Mouse (Mus musculus) heart, adult 18-20 months (tissue): ENCODE data around the gene Rnf167. TPM values are rescaled to one million over a fixed set of nuclear protein-coding genes. Genes with fewer than 3 reads are reported as not detected.
A peak's percentile ranks its signal among the peaks of the same experiment; 100 is the strongest.

Experiments
- DNase-seq, 2 experiments: peaks; one replicate each; pipeline ENCODE4 v3.0.0; 2021 to 2022; ENCODE audit warnings: mixed read lengths in 1 of 2
- total RNA-seq, 2 experiments: library from RNA; stranded (reverse); gene quantifications; 2 replicates each; pipeline ENCODE4 v1.2.3; 2021

Gene Rnf167
- total RNA-seq, 2 experiments from 2014 or later = 51.4 to 63.0 TPM

DNA sequence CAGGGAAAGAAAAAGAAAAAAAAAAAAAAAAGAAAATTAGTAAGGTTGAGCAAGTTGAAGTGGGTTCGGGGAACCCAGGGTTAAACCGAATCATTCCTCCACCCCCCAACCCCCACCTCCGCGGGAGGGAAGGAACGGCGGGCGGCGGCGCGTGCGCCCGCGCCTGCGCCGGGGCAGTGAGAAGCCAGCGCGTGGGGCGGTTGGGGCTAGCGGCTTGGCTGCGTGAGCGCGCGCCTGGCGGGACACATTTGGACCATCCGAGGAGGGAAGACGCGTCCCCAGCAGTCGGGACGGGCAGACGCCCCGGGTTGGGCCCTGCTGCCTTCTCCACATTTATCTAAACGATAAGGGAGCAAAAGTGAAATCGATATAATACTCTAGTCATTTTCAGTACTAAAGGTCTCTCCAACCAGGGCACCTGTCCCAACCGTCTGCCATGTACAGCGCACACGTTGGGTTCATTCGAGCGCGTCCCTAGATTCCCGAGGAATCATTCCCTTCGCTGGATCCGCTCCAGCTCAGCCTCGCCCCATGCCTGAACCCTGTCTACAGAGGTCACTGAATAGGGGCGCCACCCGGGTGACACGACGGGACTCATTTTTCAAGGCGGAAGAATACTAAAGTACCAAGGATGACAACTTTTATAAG lies 8.0 kb downstream of the Rnf167 start:
- DNase-seq = peak; percentile 89 to 90

DNA sequence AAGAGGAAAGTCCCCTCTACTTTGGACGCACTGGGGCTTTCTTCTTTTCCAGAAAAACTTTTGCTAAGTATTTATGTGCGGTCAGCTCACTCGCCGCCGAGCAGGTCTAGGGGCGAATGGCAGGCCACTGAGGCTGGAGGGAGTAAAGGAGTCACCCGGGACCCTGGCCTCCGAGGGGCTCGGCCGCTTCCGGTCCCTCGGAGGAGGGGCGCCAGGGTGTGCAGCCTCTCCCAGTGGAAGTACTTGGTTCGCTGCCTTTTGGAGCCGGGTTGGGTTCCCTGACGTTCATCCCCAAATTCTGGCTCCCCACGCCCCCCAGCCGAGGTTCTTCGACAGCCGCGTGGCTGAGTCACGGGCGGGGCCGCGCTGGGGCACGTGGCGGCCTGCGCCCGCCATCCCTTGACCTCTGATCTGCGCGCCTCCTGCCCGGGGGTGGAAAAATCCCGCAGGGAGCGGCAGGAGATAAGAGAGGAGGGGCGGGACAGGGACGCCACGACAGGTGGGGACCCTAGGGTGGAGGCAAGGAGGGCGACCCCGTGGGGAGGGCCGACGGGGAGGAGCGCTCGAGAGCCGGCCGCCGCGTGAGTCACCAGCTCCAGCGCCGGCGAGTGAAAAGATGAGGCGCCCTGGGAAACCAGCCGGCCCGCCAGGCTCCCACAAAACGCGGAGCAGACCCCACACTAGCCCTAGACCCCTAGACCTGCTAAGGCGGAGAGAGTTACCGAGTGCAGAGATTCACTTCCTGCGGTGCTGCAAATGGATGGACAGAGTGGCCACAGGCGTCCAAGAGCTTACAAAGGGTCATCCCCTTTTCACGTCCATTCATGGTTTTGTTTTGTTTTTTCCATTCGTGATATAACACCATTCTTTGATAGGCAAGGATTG lies 8.8 kb downstream of the Rnf167 start:
- DNase-seq = peak; percentile 73 to 74

DNA sequence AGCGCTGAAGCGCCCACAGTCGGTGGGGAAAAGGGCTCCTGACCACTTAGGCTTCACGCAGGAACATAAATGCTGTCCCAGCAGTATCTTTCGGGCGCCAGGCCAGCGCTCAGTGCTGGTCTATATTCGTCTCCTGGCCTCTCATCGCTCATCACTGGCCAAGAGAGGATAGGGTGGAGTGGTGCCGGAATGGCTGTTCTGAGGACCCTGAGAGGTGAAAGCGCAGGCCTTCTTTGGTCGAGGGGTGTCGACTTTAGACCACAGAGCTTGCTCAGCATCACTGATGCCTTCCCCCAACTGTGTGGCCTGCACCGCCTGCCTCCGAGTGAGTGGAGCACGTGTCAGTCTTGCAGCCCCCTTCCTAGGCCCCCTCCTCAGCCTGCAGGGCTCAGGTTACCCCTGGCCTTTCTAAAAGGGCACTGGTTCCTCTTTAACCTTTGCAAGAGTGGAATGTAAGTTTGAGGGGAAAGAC lies 9.5 kb downstream of the Rnf167 start:
- peak; percentile 87 to 88 for DNase-seq

GRCm38 (mm10) chr11:70656964-70657363 lies 9.9 kb downstream of the Rnf167 start, which contains the start of gene Eno3:
Gene Eno3 (plus strand): TSS chr11:70657202.
- peak; percentile 52 to 55 for DNase-seq

DNA sequence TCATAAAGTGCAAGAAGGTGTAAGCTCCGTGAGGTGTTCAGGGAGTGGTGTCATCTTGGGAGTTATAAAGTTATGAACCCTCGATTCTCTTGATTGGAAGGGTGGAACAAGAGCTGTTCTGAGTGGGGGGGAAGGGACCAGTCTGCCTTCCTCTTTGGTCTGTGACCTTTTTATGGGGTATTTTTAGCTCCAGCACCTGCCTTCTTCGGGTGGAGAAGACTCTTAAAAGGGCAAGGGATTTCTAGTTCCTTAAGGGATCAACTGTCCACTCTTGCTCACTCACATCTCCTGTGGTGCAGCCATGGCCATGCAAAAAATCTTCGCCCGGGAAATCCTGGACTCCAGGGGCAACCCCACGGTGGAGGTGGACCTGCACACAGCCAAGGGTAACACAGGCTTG lies 10.5 kb downstream of the Rnf167 start:
- no peak for DNase-seq

DNA sequence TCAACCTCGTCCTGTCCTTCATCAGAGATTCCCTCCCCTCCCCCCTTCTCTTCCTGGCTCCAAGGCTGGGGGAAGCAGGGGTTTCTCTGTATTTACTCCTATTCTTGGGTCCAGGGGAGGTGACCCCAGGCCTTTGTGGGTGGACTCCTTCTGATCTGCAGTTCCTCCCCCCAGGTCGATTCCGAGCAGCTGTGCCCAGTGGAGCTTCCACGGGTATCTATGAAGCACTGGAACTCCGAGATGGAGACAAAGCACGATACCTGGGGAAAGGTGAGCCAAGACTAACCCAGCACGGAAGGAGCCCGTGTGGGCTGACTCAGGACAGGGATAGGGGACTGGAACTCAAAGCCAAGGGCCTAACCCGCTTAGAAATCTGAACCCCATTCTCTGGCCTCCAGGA lies 11.0 kb downstream of the Rnf167 start:
- no peak for DNase-seq

DNA sequence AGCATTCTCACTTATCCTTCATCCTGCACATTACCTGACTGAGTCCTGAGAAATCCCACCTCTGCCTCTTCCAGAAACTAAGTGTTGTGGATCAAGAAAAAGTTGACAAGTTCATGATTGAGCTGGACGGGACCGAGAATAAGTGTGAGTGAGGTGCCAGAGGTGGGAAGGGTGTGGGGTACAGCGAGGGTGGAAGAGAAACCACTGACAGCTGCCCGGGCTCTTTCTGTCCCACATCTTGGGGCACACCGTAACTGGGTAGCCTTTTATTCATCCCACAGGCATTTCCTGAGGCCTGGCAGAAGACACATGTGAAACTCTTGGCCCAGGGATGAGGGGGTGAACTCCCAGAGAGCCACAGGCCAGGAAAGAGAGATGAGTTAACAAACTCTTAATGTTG lies 11.5 kb downstream of the Rnf167 start:
- no peak for DNase-seq

DNA sequence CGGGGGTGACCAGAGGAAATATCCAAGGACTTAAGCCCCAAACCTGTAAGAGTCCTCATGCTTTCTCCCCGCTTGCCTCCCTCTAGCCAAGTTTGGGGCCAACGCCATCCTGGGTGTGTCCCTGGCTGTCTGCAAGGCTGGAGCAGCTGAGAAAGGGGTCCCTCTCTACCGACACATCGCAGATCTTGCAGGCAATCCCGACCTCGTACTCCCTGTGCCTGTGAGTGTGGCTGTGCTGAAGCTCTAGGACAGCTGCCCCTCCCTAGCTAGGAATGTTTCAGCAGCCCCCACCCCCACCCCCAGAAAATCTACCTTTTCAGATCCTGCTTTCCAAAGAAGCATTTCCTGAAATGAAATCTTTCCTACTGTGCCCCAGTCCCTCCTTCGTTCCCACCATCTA lies 11.9 kb downstream of the Rnf167 start:
- no peak for DNase-seq

GRCm38 (mm10) chr11:70660571-70660970 lies 13.5 kb downstream of the Rnf167 start:
- DNase-seq = no peak

DNA sequence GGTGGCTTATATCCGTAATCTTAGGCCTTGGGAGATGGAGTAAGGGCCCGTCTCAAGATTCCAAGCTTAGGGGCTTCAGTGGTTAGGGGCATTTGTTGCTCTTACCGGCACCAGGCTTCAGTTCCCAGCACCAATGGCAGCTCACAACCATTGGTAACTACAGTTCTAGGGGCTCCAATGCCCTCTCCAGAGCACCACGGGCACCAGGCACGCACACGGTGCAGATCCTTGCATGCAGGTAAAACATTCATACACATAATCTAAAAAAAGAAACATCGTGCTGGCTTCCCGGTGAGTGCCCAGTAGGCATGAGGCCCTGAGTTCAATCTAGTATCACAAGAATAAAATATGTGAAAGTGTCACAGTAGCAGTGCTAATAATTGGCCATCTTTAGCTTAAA lies 16.1 kb downstream of the Rnf167 start:
- no peak for DNase-seq

DNA sequence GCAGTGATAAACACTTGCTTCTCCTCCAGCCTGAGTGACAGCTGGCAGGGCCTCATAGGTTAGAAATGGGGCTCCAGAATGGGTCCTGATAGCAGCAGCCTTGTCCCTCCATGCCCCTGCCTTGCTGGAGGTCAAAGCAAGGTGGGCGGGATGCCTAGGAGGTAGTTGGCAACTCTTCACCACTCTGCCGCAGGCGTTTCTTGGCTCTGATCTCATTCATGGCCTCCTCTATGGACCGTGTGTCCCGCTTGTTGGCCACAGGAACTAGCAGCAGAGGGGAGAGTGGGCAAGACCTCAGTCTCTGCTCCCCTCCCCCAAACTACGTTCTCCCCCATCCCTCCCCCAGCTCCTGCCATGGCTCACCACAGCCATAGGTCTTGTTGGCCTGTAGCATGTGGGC lies 16.9 kb downstream of the Rnf167 start:
- DNase-seq = peak; percentile 61 to 75

GRCm38 (mm10) chr11:70664741-70665140 lies 17.7 kb downstream of the Rnf167 start:
- DNase-seq = no peak

DNA sequence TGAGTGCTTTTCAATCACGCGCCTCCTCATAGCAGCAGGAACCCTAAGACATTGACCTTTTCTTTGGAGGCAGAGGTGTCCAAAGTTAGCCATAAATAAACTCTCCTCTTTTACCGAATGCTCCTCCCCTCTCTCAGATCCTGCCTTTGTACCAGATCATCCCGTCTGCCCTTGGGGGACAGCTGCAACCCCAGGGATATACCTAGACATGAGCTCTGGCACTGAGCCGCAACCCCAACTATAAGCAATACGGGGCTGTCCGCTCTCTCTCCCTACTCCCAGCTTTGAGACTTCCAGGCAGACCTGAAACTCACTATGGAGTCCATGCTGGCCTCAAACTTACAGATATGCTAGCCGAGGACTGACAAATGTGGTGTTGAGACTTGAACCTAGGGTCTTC lies 19.7 kb downstream of the Rnf167 start:
- no peak for DNase-seq

GRCm38 (mm10) chr11:70667271-70668150 lies 20.5 kb downstream of the Rnf167 start:
- DNase-seq = no peak

DNA sequence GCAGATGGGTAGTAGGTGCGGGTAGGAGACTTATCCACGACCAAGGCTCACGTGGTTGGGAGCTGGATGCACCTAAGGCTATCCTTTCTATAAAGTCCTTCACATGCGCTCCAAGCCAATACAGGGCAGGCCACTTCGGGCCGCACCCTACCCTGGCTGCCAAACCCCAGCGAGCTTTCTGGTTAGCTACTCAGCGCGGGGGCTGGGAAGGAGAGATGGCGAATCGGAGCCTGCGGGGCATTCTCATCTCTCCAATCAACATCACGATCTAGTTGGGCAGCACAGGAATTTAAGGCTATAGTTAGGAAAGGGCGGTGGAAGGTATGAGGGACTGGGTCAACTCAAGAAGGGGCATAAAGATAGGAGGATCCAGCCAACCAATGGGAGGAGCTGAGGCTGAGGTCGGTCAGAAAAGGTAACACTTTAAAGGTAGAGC lies 21.3 kb downstream of the Rnf167 start:
- DNase-seq = no peak

GRCm38 (mm10) chr11:70668771-70669505 lies 21.9 kb downstream of the Rnf167 start, which contains the start of gene Spag7:
Gene Spag7 (minus strand): TSS chr11:70669416.
- DNase-seq = peak; percentile 99 to 100

GRCm38 (mm10) chr11:70669582-70670345 lies 22.7 kb downstream of the Rnf167 start:
- peak; percentile 80 to 81 for DNase-seq

DNA sequence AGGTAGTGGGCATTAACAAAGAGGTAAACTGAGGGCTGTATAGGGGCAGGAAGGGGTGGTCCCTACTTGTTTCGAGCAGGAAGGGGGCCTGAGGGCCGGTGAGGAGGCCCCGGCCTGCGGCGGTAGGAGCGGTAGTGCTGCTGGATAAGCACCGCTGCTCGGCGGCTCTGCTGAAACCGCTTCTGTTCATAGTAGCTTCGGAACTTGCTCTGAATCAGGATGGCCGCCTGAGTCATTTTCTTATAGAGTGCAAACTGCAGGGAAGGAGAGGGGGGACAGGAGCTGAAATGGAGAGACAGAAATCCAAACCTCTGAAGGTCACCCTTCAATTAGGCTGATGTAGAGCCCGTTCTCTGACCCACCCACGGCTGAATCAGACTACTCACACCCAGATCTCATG lies 23.4 kb downstream of the Rnf167 start:
- DNase-seq = peak in 1 of 2 experiments; percentile 9

DNA sequence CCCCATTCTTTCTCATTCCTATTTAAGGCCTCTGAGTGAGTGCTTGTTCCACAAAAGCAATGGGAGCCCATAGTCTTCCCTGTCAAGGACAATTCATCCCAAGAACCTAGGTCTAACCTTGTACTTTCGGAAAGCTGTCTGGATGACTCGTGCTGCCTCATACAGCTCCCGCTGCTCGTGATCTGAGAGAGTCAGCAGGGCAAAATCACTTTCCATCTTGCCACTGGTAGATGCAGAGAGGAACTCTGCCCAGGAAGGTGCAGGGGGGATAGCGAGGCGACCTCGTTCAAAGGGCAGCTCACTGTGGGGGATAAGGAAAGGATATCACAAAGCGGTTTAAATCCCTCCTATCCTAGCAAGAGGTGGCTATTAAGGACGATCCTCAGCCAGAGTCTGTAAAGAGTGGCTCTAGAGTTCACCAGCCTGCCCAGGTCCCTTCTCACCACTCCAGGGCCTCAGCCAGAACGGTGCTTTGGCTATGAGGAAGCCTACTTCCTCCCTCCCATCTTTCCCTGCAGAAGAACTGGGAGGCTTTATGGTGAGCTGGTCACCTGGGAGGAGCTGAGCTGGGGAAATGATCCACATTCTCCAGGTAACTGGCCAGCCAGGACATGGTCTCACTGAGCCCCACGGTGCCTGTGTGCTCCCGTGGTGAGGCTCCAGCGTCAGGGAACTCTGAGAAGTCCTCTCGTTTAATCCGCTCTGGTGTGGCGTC lies 24.5 kb downstream of the Rnf167 start:
- DNase-seq = no peak

- no peak for DNase-seq
These were observed 27.0 kb downstream of the Rnf167 start for GRCm38 (mm10) chr11:70674014-70674413.
